Mouse (Mus musculus) olfactory bulb, adult 2 months (tissue): ENCODE measurements at regions not wholly inside any gene's neighbourhood (a gene's known extent, or its start where the extent isn't known, plus 50 kb on each side); places are given as distances from the start of the nearest gene placed in this dataset.

Experiments used
- CTCF ChIP-seq: fragments of 200-500 bp; IDR thresholded peaks from 2 replicates; pipeline ENCODE4 v1.5.1; 2012; ENCODE audit warnings: low read depth, mild to moderate bottlenecking, low read length, moderate library complexity; ENCODE audit not compliant: insufficient read depth
- POLR2A ChIP-seq: fragments of 200-500 bp; IDR thresholded peaks from 2 replicates; pipeline ENCODE4 v1.6.1; 2012; ENCODE audit warnings: mild to moderate bottlenecking, low read depth, low read length, moderate library complexity; ENCODE audit not compliant: insufficient read depth

- no peak for TF ChIP-seq CTCF
- TF ChIP-seq POLR2A, result no peak
These were observed 255.2 kb upstream of the Arid1b start for GRCm38 (mm10) chr17:4738717-4739485.
